In genomic region chr8:70834071-70834470, GRCm38 (mm10) we compare ENCODE assay signal across 16 mouse cellular contexts. TPM values are rescaled to one million over a fixed set of nuclear protein-coding genes. Genes with fewer than 3 reads are reported as not detected.
DNase-seq lines count a peak whose midpoint lies in the region; ATAC-seq and TF ChIP-seq lines count a peak whose summit lies in the region.
"Had no signal": no experiment of that assay in that cellular context is flagged by ENCODE, and none has a peak within 500 bp of the region (broad histone marks: within the 10 kb centered on the region; RNA-seq: fewer than 3 reads in every experiment).

No protein-coding gene starts in this region.

- DNase-seq in heart, embryonic 10.5 days (ENCODE audit: low spot score), result no peak
- DNase-seq in heart, postnatal 4 days, result no peak
- DNase-seq in liver, adult 2 months (ENCODE audit: extremely low read depth, low read depth, low spot score), result no peak
- no peak for DNase-seq in liver, postnatal 0 days
- no peak for DNase-seq in limb, embryonic 10.5 days (ENCODE audit: low spot score)
- peak; percentile 63 for DNase-seq in skeletal muscle tissue, adult 2 months (ENCODE audit: low read depth, low spot score)

- peaks cover 5% of the 10 kb centered on the region; the same call in 1 of the 2 replicates for H3K36me3 ChIP-seq in heart, embryonic 10.5 days
- H3K36me3 ChIP-seq in liver, adult 2 months (ENCODE audit: control insufficient read depth, insufficient read depth, low read length), result peaks cover 2% of the 10 kb centered on the region; the same call in 1 of the 2 replicates
- H3K36me3 ChIP-seq in liver, postnatal 0 days (replicated peaks; ENCODE audit: insufficient read depth, low read length), result peaks cover 15% of the 10 kb centered on the region
- H3K36me3 ChIP-seq in limb, embryonic 10.5 days, result peaks cover 13% of the 10 kb centered on the region
- H3K36me3 ChIP-seq: hindbrain, embryonic 15.5 days; lung, embryonic 15.5 days had no signal

- peak overlapping the region; percentile 2; the same call in 1 of the 2 replicates for H3K9ac ChIP-seq in liver, adult 2 months (ENCODE audit: low read depth, low read length)
- no peak overlapping the region for H3K9ac ChIP-seq in liver, postnatal 0 days (replicated peaks)
- H3K9ac ChIP-seq: hindbrain, embryonic 15.5 days; kidney, embryonic 15.5 days; limb, embryonic 13.5 days; lung, embryonic 15.5 days had no signal

- TF ChIP-seq CTCF in liver, adult 2 months (IDR thresholded peaks at IDR 0.05; ENCODE audit: low read depth, low read length), result no peak
- no peak for TF ChIP-seq CTCF in liver, postnatal 0 days (IDR thresholded peaks at IDR 0.05; ENCODE audit: low read depth)

- no peak for TF ChIP-seq EP300 in liver, postnatal 0 days (IDR thresholded peaks at IDR 0.05; ENCODE audit: low read depth)

- H3K27me3 ChIP-seq in heart, embryonic 10.5 days (ENCODE audit: insufficient read depth, poor library complexity, severe bottlenecking), result peaks cover 27% of the 10 kb centered on the region; the same call in 1 of the 2 replicates
- no peaks in the 10 kb centered on the region for H3K27me3 ChIP-seq in liver, adult 2 months (ENCODE audit: control insufficient read depth, insufficient read depth, low read length)
- no peaks in the 10 kb centered on the region for H3K27me3 ChIP-seq in liver, postnatal 0 days (ENCODE audit: insufficient read depth, low read length)
- no peaks in the 10 kb centered on the region for H3K27me3 ChIP-seq in limb, embryonic 10.5 days (ENCODE audit: low read depth, poor library complexity, severe bottlenecking)
- H3K27me3 ChIP-seq: forebrain, embryonic 13.5 days; hindbrain, embryonic 15.5 days; kidney, embryonic 15.5 days; limb, embryonic 13.5 days; lung, embryonic 15.5 days had no signal

- H3K4me2 ChIP-seq in liver, postnatal 0 days (ENCODE audit: low read depth, low read length), result no peak overlapping the region
- H3K4me2 ChIP-seq: forebrain, embryonic 13.5 days; hindbrain, embryonic 15.5 days; kidney, embryonic 15.5 days; limb, embryonic 13.5 days; lung, embryonic 15.5 days had no signal

- TF ChIP-seq POLR2A in liver, adult 2 months (IDR thresholded peaks at IDR 0.05; ENCODE audit: extremely low read depth, insufficient read depth, low read length), result no peak

- H3K79me2 ChIP-seq in liver, adult 2 months (ENCODE audit: control insufficient read depth, insufficient read depth, low read length), result no peaks in the 10 kb centered on the region

- WGBS in heart, embryonic 10.5 days, result 99% methylated on average over 3 of the region's 3 CpGs
- WGBS in liver, adult 2 months, result 94% methylated on average over 3 of the region's 3 CpGs
- WGBS in liver, postnatal 0 days (ENCODE audit: insufficient replicate concordance), result 96% methylated on average over 3 of the region's 3 CpGs
- 92% methylated on average over 3 of the region's 3 CpGs for WGBS in limb, embryonic 10.5 days

- no peak overlapping the region for H3K4me3 ChIP-seq in heart, embryonic 10.5 days
- no peak overlapping the region for H3K4me3 ChIP-seq in liver, adult 2 months (ENCODE audit: insufficient read depth, low read depth, low read length)
- no peak overlapping the region for H3K4me3 ChIP-seq in liver, postnatal 0 days (ENCODE audit: low read depth, low read length)
- no peak overlapping the region for H3K4me3 ChIP-seq in limb, embryonic 10.5 days
- H3K4me3 ChIP-seq: forebrain, embryonic 13.5 days; hindbrain, embryonic 15.5 days; kidney, embryonic 15.5 days; limb, embryonic 13.5 days; lung, embryonic 15.5 days had no signal

- no peaks in the 10 kb centered on the region for H3K9me3 ChIP-seq in heart, embryonic 10.5 days
- H3K9me3 ChIP-seq in liver, postnatal 0 days (ENCODE audit: low read length), result no peaks in the 10 kb centered on the region
- no peaks in the 10 kb centered on the region for H3K9me3 ChIP-seq in limb, embryonic 10.5 days (replicated peaks)
- H3K9me3 ChIP-seq: forebrain, embryonic 13.5 days; hindbrain, embryonic 15.5 days; kidney, embryonic 15.5 days; limb, embryonic 13.5 days; lung, embryonic 15.5 days; megakaryocyte, embryonic 14.5 days had no signal

- no peak for ATAC-seq in liver, postnatal 0 days
- no peak for ATAC-seq in megakaryocyte-erythroid progenitor cell, adult 5-6 weeks (replicated peaks; ENCODE audit: low FRiP score, low TSS enrichment, poor library complexity, severe bottlenecking)
- ATAC-seq: intestine, embryonic 16.5 days had no signal

- H3K27ac ChIP-seq in heart, embryonic 10.5 days, result peak overlapping the region; percentile 24; the same call in 1 of the 2 replicates
- H3K27ac ChIP-seq in liver, adult 2 months (replicated peaks; ENCODE audit: insufficient read depth, low read depth, low read length), result no peak overlapping the region
- no peak overlapping the region for H3K27ac ChIP-seq in liver, postnatal 0 days (ENCODE audit: low read depth)
- 0 out of 2 replicates have a peak overlapping the region, but pooled peaks have one; percentile 6 for H3K27ac ChIP-seq in limb, embryonic 10.5 days
- H3K27ac ChIP-seq: forebrain, embryonic 13.5 days; hindbrain, embryonic 15.5 days; limb, embryonic 13.5 days had no signal

- H3K4me1 ChIP-seq in heart, embryonic 10.5 days, result peaks cover 26% of the 10 kb centered on the region
- peaks cover 5% of the 10 kb centered on the region for H3K4me1 ChIP-seq in liver, adult 2 months (ENCODE audit: control insufficient read depth, insufficient read depth, low read length)
- peaks cover 17% of the 10 kb centered on the region for H3K4me1 ChIP-seq in liver, postnatal 0 days (ENCODE audit: insufficient read depth)
- H3K4me1 ChIP-seq in limb, embryonic 10.5 days, result peaks cover 49% of the 10 kb centered on the region

RNA-seq across cellular contexts. Expression of gene Arrdc2, which starts 5.4 kb away (rescaled TPM):
- 3.7 and 3.8 TPM in 2 replicates for polyA plus RNA-seq in heart, embryonic 10.5 days (2016; fragmentation: Nextera tagmentation; extraction: Ambion mirVana)
- 1 to 10 TPM; 5.1 to 7.5 TPM for total RNA-seq in heart, postnatal 4 days (2021)
- total RNA-seq in liver, adult 2 months (2014; rRNA removed), result 15.6 and 33.8 TPM in 2 replicates
- polyA plus RNA-seq in liver, adult 2 months (2012; rRNA removed), result 25.7 and 29.5 TPM in 2 replicates
- 6.1 and 6.2 TPM in 2 replicates for polyA plus RNA-seq in liver, postnatal 0 days (2015; fragmentation: Nextera tagmentation; extraction: Ambion mirVana)
- polyA plus RNA-seq in limb, embryonic 10.5 days (2016; fragmentation: Nextera tagmentation; extraction: Ambion mirVana), result 4.4 and 5.0 TPM in 2 replicates
- 27.6 and 29.1 TPM in 2 replicates for total RNA-seq in megakaryocyte-erythroid progenitor cell, adult 5-6 weeks (2014; fragmentation: Nextera tagmentation)
- 8.0 and 11.8 TPM in 2 replicates for total RNA-seq in megakaryocyte-erythroid progenitor cell, adult 5-6 weeks (2017)

RNA-seq across cellular contexts. Expression of gene Il12rb1, which starts 25.8 kb away (rescaled TPM):
- polyA plus RNA-seq in heart, embryonic 10.5 days (2016; fragmentation: Nextera tagmentation; extraction: Ambion mirVana), result 0.12 TPM in 1 of 2 replicates, not detected in the other
- under 1 TPM in 1 of 2 experiments, not detected in 1; 0.12 TPM for total RNA-seq in heart, postnatal 4 days (2021)
- 0.37 and 0.40 TPM in 2 replicates for total RNA-seq in liver, adult 2 months (2014; rRNA removed)
- 0.34 and 0.60 TPM in 2 replicates for polyA plus RNA-seq in liver, adult 2 months (2012; rRNA removed)
- polyA plus RNA-seq in liver, postnatal 0 days (2015; fragmentation: Nextera tagmentation; extraction: Ambion mirVana), result 0.19 and 0.25 TPM in 2 replicates
- not detected in 2 replicates for polyA plus RNA-seq in limb, embryonic 10.5 days (2016; fragmentation: Nextera tagmentation; extraction: Ambion mirVana)
- 0.31 and 0.79 TPM in 2 replicates for total RNA-seq in megakaryocyte-erythroid progenitor cell, adult 5-6 weeks (2014; fragmentation: Nextera tagmentation)
- total RNA-seq in megakaryocyte-erythroid progenitor cell, adult 5-6 weeks (2017), result 1.6 and 2.0 TPM in 2 replicates
- total RNA-seq: midbrain, postnatal 0 days had no signal
- polyA plus RNA-seq: hindbrain, embryonic 15.5 days; midbrain, postnatal 0 days; stomach, embryonic 14.5 days had no signal

RNA-seq across cellular contexts. Expression of gene Kcnn1, which starts 29.0 kb away (rescaled TPM):
- polyA plus RNA-seq in heart, embryonic 10.5 days (2016; fragmentation: Nextera tagmentation; extraction: Ambion mirVana), result 1.1 and 1.6 TPM in 2 replicates
- 1 to 10 TPM; 2.5 to 3.0 TPM for total RNA-seq in heart, postnatal 4 days (2021)
- 6.2 and 6.4 TPM in 2 replicates for total RNA-seq in liver, adult 2 months (2014; rRNA removed)
- 8.4 and 10.6 TPM in 2 replicates for polyA plus RNA-seq in liver, adult 2 months (2012; rRNA removed)
- 0.19 and 0.45 TPM in 2 replicates for polyA plus RNA-seq in liver, postnatal 0 days (2015; fragmentation: Nextera tagmentation; extraction: Ambion mirVana)
- 2.8 and 4.0 TPM in 2 replicates for polyA plus RNA-seq in limb, embryonic 10.5 days (2016; fragmentation: Nextera tagmentation; extraction: Ambion mirVana)
- total RNA-seq in megakaryocyte-erythroid progenitor cell, adult 5-6 weeks (2014; fragmentation: Nextera tagmentation), result 0.32 TPM in 1 of 2 replicates, not detected in the other
- 2.9 TPM in 1 of 2 replicates, not detected in the other for total RNA-seq in megakaryocyte-erythroid progenitor cell, adult 5-6 weeks (2017)

RNA-seq across cellular contexts. Expression of gene Mast3, which starts 29.2 kb away (rescaled TPM):
- polyA plus RNA-seq in heart, embryonic 10.5 days (2016; fragmentation: Nextera tagmentation; extraction: Ambion mirVana), result 7.9 and 9.3 TPM in 2 replicates
- 1 to 10 TPM; 8.4 to 8.9 TPM for total RNA-seq in heart, postnatal 4 days (2021)
- 14.8 and 16.7 TPM in 2 replicates for total RNA-seq in liver, adult 2 months (2014; rRNA removed)
- 21.2 and 29.0 TPM in 2 replicates for polyA plus RNA-seq in liver, adult 2 months (2012; rRNA removed)
- 5.2 and 6.0 TPM in 2 replicates for polyA plus RNA-seq in liver, postnatal 0 days (2015; fragmentation: Nextera tagmentation; extraction: Ambion mirVana)
- 12.7 and 17.1 TPM in 2 replicates for polyA plus RNA-seq in limb, embryonic 10.5 days (2016; fragmentation: Nextera tagmentation; extraction: Ambion mirVana)
- 44.0 and 54.3 TPM in 2 replicates for total RNA-seq in megakaryocyte-erythroid progenitor cell, adult 5-6 weeks (2014; fragmentation: Nextera tagmentation)
- 6.2 and 7.3 TPM in 2 replicates for total RNA-seq in megakaryocyte-erythroid progenitor cell, adult 5-6 weeks (2017)

RNA-seq across cellular contexts. Expression of gene Ccdc124, which starts 39.7 kb away (rescaled TPM):
- 120 and 143 TPM in 2 replicates for polyA plus RNA-seq in heart, embryonic 10.5 days (2016; fragmentation: Nextera tagmentation; extraction: Ambion mirVana)
- total RNA-seq in heart, postnatal 4 days (2021), result 10 to 100 TPM; 42.6 to 46.2 TPM
- 17.2 and 22.1 TPM in 2 replicates for total RNA-seq in liver, adult 2 months (2014; rRNA removed)
- polyA plus RNA-seq in liver, adult 2 months (2012; rRNA removed), result 34.0 and 34.4 TPM in 2 replicates
- 34.3 and 37.9 TPM in 2 replicates for polyA plus RNA-seq in liver, postnatal 0 days (2015; fragmentation: Nextera tagmentation; extraction: Ambion mirVana)
- polyA plus RNA-seq in limb, embryonic 10.5 days (2016; fragmentation: Nextera tagmentation; extraction: Ambion mirVana), result 174 and 187 TPM in 2 replicates
- 28.5 and 47.9 TPM in 2 replicates for total RNA-seq in megakaryocyte-erythroid progenitor cell, adult 5-6 weeks (2014; fragmentation: Nextera tagmentation)
- 30.8 and 51.1 TPM in 2 replicates for total RNA-seq in megakaryocyte-erythroid progenitor cell, adult 5-6 weeks (2017)

Comparison
In these comparisons a context has a peak if more than half of its experiments do, and no peak if none do; other contexts are left out.
1. H3K27ac ChIP-seq: peak in heart, embryonic 10.5 days (single experiment) and limb, embryonic 10.5 days (single experiment); none in liver, adult 2 months (single experiment) and liver, postnatal 0 days (single experiment).